ENCODE assay signal across 15 mouse cellular contexts in genomic region chr13:84058251-84058650, GRCm38 (mm10).
DNase-seq lines count a peak whose midpoint lies in the region; ATAC-seq and TF ChIP-seq lines count a peak whose summit lies in the region.
"Had no signal": no experiment of that assay in that cellular context is flagged by ENCODE, and none has a peak within 500 bp of the region (broad histone marks: within the 10 kb centered on the region; RNA-seq: fewer than 3 reads in every experiment).

No protein-coding gene starts in this region.

- no peak for DNase-seq in neural tube, embryonic 11.5 days (ENCODE audit: low spot score)
- DNase-seq in neural tube, embryonic 10.5 days (ENCODE audit: extremely low spot score, low spot score) = no peak
- peak; percentile 90 for DNase-seq in midbrain, embryonic 11.5 days (ENCODE audit: low spot score, missing footprints)
- DNase-seq in spleen, adult 12 weeks (ENCODE audit: low spot score) = no peak
- DNase-seq in thymus, postnatal 36 days = no peak
- DNase-seq: gastrocnemius, postnatal 10 days; kidney, postnatal 25 days; liver, postnatal 0 days had no signal

- no peak for TF ChIP-seq CTCF in olfactory bulb, adult 2 months (IDR thresholded peaks at IDR 0.05; ENCODE audit: insufficient read depth, low read depth, low read length)

- no peak overlapping the region for H3K4me3 ChIP-seq in neural tube, embryonic 11.5 days (ENCODE audit: low read depth, low read length)
- H3K4me3 ChIP-seq in forebrain, embryonic 16.5 days (replicated peaks; ENCODE audit: low read length) = peak overlapping the region; percentile 30
- H3K4me3 ChIP-seq in midbrain, embryonic 11.5 days (ENCODE audit: low read depth, low read length) = no peak overlapping the region
- no peak overlapping the region for H3K4me3 ChIP-seq in olfactory bulb, adult 2 months (ENCODE audit: insufficient read depth, low read depth, low read length)
- H3K4me3 ChIP-seq: limb, embryonic 13.5 days had no signal

- H3K27me3 ChIP-seq in neural tube, embryonic 11.5 days (ENCODE audit: control insufficient read depth, insufficient read depth, low read length) = no peaks in the 10 kb centered on the region
- no peaks in the 10 kb centered on the region for H3K27me3 ChIP-seq in forebrain, embryonic 16.5 days (replicated peaks; ENCODE audit: control insufficient read depth, insufficient read depth, low read length)
- no peaks in the 10 kb centered on the region for H3K27me3 ChIP-seq in midbrain, embryonic 11.5 days (ENCODE audit: control insufficient read depth, insufficient read depth, low read length)

- ATAC-seq in neural tube, embryonic 11.5 days (ENCODE audit: insufficient read depth, low FRiP score, low TSS enrichment) = no peak
- ATAC-seq in forebrain, embryonic 16.5 days = no peak
- ATAC-seq in midbrain, embryonic 11.5 days (ENCODE audit: low FRiP score) = no peak
- no peak for ATAC-seq in megakaryocyte progenitor cell, adult 5-6 weeks (replicated peaks; ENCODE audit: poor library complexity)
- ATAC-seq: CD4-positive, CD25-positive, alpha-beta regulatory T cell, adult 4 months; liver, postnatal 0 days had no signal

- WGBS in neural tube, embryonic 11.5 days = 53% methylated on average over 3 of the region's 3 CpGs
- 12% methylated on average over 3 of the region's 3 CpGs for WGBS in forebrain, embryonic 16.5 days
- WGBS in midbrain, embryonic 11.5 days = 46% methylated on average over 3 of the region's 3 CpGs
- WGBS in olfactory bulb, adult 2 months = 15% methylated on average over 3 of the region's 3 CpGs

- no peak overlapping the region for H3K4me2 ChIP-seq in neural tube, embryonic 11.5 days (ENCODE audit: low read depth)
- peak overlapping the region; percentile 61 for H3K4me2 ChIP-seq in forebrain, embryonic 16.5 days (ENCODE audit: low read length)
- peak overlapping the region; percentile 27; the same call in 1 of the 2 replicates for H3K4me2 ChIP-seq in midbrain, embryonic 11.5 days

- no peaks in the 10 kb centered on the region for H3K36me3 ChIP-seq in neural tube, embryonic 11.5 days (ENCODE audit: control insufficient read depth, insufficient read depth, low read length)
- H3K36me3 ChIP-seq in forebrain, embryonic 16.5 days (ENCODE audit: control insufficient read depth, insufficient read depth) = no peaks in the 10 kb centered on the region
- H3K36me3 ChIP-seq in midbrain, embryonic 11.5 days (ENCODE audit: control insufficient read depth, insufficient read depth, low read length) = no peaks in the 10 kb centered on the region
- H3K36me3 ChIP-seq: heart, embryonic 13.5 days; limb, embryonic 13.5 days had no signal

- H3K9me3 ChIP-seq in neural tube, embryonic 11.5 days (ENCODE audit: control insufficient read depth, low read length) = no peaks in the 10 kb centered on the region
- no peaks in the 10 kb centered on the region for H3K9me3 ChIP-seq in forebrain, embryonic 16.5 days (ENCODE audit: control insufficient read depth, low read length)
- H3K9me3 ChIP-seq in midbrain, embryonic 11.5 days (ENCODE audit: control insufficient read depth, low read length) = no peaks in the 10 kb centered on the region
- H3K9me3 ChIP-seq: heart, embryonic 13.5 days; limb, embryonic 13.5 days had no signal

- TF ChIP-seq POLR2A in olfactory bulb, adult 2 months (IDR thresholded peaks at IDR 0.05; ENCODE audit: insufficient read depth, low read depth, low read length) = no peak

- peaks cover 4% of the 10 kb centered on the region; the same call in 1 of the 2 replicates for H3K4me1 ChIP-seq in neural tube, embryonic 11.5 days (ENCODE audit: control insufficient read depth, insufficient read depth, low read length)
- H3K4me1 ChIP-seq in forebrain, embryonic 16.5 days (replicated peaks; ENCODE audit: control insufficient read depth, insufficient read depth, low read length) = peaks cover 35% of the 10 kb centered on the region
- H3K4me1 ChIP-seq in midbrain, embryonic 11.5 days (ENCODE audit: control insufficient read depth, insufficient read depth, low read length) = peaks cover 40% of the 10 kb centered on the region
- peaks cover 13% of the 10 kb centered on the region for H3K4me1 ChIP-seq in olfactory bulb, adult 2 months (ENCODE audit: control insufficient read depth, insufficient read depth, low read length)
- H3K4me1 ChIP-seq: heart, embryonic 13.5 days had no signal

- peak overlapping the region; percentile 14 for H3K9ac ChIP-seq in neural tube, embryonic 11.5 days (ENCODE audit: low read length)
- peak overlapping the region; percentile 74 for H3K9ac ChIP-seq in forebrain, embryonic 16.5 days (replicated peaks; ENCODE audit: low read depth, low read length)
- H3K9ac ChIP-seq in midbrain, embryonic 11.5 days (ENCODE audit: low read length) = peak overlapping the region; percentile 57
- H3K9ac ChIP-seq: heart, embryonic 13.5 days; limb, embryonic 13.5 days; liver, postnatal 0 days had no signal

- peak overlapping the region; percentile 89 for H3K27ac ChIP-seq in neural tube, embryonic 11.5 days (ENCODE audit: low read depth, low read length)
- peak overlapping the region; percentile 95 for H3K27ac ChIP-seq in forebrain, embryonic 16.5 days (ENCODE audit: low read length)
- peak overlapping the region; percentile 96 for H3K27ac ChIP-seq in midbrain, embryonic 11.5 days (ENCODE audit: low read depth, low read length)
- peak overlapping the region; percentile 88 for H3K27ac ChIP-seq in olfactory bulb, adult 2 months (ENCODE audit: insufficient read depth, low read depth, low read length)
- H3K27ac ChIP-seq: heart, embryonic 13.5 days; limb, embryonic 13.5 days; macrophage had no signal

Comparison
In these comparisons a context has a peak if more than half of its experiments do, and no peak if none do; other contexts are left out.
1. H3K9ac ChIP-seq: peak in every context shown above with its lines; median percentile 74 in forebrain, embryonic 16.5 days; 57 in midbrain, embryonic 11.5 days; 14 in neural tube, embryonic 11.5 days.